Mouse (Mus musculus) urinary bladder, postnatal 14 days (tissue): ENCODE data around the gene Bag3.

Experiments used
- DNase-seq: peaks from one replicate; pipeline ENCODE4 v3.0.0; 2021; ENCODE audit warnings: low spot score

Gene Bag3

DNA sequence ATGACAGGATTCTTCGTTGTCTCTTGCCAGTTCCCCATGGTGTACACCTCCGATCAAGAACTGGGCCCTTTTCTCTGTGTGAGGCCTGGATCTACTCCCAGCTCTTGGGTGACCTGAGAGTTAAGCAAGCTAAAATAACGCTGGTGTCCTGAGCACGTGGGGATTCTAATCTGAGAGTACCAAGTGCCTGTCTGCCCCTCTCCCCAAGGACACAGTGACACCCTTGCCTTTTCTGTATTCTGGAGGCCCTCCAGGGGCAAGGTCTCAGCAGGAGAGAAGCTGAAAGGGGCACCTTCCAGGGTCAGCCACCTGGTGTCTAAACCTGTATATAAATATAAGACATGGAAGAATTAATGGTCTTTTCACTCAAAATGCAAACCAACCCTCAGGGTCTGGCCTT is 14.3 kb downstream of the Bag3 start:
- no peak for DNase-seq

DNA sequence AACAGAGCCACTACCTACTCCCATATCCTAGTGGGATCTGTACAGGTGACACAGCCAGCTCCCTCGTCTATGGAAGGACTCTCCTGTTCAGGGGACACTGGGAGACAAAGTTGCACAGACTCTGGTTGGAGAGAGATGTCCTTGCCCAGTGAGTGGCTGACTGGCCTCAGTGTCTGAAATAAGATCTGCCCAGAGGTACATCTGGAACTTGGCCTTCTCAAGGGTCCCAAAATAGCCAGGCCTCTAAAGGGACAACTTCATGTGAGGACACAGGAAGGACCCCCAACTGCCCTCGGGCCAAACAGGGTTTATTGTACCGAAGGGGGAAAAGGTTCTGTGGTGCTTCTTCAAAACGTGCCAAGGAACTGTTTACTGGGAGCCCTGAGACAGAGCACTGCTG is 14.8 kb downstream of the Bag3 start:
- DNase-seq = no peak

DNA sequence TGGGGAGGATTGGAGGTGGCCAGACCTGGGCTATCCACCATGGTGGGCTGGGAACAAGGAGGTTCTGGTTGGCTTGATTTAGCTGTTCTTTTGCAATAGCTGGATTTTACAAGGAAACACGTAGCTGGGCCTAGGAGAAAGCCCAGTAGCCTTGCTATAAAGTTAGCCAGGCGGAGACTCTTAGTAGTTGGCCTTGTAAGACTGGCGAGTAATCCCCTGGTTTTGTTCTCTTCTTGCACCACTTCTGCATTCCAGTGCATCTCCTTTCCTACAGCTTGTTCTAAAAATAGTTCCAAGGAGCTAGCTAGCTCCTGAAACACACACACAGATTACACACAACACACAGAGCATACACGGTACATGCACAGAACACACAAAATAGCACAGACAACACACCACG is 15.4 kb downstream of the Bag3 start:
- no peak for DNase-seq

DNA sequence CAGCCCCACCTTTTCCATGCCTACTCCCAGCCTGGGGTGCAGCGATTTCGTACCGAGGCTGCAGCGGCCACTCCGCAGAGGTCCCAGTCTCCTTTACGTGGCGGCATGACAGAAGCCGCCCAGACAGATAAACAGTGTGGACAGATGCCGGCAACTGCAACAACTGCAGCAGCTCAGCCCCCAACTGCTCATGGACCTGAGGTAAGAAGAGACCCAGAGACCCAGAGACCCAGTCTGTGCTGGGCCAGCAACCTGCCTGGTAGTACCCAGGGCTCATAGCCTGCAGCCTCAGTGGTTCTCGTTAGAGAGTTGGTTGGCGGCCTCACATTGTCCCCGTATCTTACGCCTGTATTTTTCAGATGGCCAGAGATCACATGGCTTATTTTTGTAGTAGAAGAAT is 16.7 kb downstream of the Bag3 start:
- DNase-seq = no peak

DNA sequence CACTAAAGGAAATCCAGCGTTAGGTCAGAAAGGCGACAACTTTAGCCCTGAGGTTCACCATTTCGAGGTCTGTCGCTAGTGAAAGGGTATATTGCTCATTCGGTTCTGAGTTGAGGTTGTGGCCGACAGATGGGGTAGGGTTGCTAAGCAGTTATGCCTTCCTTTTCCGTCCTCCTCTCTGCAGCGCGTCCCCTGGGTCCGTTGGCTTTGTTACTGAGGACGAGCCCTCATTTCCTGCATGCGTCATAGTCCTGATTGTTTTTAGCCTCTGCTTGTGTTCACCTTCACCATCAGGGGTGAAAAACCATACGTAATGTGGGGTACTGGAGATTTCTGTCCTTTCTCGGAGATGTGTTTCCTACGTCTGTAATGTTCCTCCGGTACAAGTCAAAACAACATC is 17.3 kb downstream of the Bag3 start:
- no peak for DNase-seq

DNA sequence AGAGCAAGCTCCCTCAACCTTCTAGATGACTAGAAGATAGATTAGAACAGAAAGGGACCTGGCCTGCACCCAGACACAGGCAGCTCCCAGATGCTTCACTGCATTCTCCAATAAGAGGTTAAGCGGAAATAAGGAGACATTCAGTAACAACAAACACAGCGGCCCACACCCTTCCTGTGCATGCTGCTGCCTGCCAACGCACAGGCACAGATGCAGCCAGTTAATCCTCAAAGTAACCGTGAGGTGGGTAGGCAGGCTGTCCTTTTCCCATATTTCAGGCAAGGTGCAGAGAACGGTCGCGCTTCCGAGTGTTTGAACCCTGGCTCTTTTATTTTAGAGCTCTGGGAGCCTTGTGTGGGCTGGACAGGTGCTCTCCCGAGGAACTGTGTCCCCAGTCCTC is 17.8 kb downstream of the Bag3 start:
- DNase-seq = peak; percentile 65

DNA sequence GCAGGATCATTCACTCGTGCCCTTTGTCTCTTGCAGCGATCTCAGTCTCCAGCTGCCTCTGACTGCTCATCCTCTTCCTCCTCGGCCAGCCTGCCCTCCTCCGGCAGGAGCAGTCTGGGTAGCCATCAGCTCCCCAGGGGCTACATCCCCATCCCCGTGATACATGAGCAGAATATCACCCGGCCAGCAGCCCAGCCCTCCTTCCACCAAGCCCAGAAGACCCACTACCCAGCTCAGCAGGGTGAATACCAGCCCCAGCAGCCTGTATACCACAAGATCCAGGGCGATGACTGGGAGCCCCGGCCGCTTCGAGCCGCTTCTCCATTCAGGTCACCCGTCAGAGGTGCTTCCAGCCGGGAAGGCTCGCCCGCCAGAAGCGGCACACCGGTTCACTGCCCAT is 18.4 kb downstream of the Bag3 start:
- DNase-seq = no peak

DNA sequence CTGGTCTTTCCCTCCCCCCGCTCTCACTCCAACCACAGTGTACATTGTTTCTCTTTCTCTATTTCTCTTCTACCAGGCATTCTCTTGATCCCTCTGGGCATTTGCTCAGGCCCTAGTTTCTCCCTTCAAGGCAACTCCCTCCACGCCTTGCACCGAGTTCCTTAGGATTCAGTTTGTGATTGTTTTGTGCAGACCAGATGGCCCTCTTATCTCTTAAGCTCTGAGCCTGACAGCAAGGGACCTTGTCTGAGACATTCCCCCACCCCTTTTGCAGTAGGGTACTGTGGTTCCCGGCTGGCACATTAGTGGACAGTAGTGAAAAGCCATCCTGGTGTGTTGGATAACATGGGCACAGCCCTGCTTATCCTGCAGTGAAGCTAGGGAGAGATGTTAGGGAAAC is 19.1 kb downstream of the Bag3 start:
- no peak for DNase-seq

DNA sequence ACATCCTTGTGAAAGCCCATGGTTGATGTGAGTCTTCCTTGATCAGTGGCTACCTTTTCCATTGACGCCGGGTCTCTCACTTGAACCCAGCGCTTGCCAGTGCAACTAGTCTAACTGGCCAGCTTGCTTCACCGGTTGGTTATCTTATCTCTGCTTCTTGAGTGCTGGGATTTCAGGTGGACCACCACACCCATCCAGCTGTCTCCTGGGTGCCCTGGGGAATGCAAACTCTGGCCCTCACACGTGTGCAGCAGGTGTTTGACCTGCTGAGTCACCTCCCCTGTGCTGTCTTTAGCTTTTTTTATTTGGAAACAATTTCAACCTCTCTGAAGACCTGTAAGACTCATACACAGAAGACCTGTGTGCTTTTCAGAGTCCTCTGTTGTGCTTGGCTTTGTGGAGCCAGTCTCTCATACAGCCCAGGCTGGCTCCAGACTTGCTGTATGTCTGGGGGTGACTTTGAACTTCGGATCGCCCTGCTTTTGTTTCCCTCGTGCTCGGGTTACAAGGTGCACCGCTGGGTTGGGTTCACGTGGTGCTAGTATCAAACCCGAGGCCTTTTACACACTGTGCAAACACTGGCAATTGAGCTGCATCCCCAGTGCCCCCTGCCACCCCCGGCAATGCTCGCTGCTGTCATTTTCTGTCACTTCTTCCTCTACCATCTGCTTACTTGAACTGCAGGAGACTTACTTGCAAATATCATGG is 19.9 kb downstream of the Bag3 start:
- DNase-seq = peak; percentile 37

DNA sequence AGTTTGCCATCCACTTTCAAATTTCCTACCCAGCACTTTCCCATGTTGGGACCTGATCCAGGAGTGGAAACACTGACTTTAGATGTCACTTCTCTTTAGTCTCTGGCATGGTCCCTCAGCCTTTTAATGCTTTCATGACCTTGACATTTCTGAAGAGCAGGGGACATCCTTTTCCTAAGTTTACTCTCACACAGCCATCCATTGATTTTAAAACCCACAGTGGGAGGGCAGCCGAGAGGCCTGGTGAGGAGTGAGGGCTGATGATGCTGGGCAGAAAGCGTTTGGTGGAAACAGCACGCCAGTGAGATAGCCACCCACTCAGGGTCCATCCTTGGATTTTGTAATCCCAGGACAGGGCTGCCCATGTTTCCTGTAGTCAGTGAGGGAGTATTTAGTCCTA is 20.5 kb downstream of the Bag3 start:
- DNase-seq = no peak

DNA sequence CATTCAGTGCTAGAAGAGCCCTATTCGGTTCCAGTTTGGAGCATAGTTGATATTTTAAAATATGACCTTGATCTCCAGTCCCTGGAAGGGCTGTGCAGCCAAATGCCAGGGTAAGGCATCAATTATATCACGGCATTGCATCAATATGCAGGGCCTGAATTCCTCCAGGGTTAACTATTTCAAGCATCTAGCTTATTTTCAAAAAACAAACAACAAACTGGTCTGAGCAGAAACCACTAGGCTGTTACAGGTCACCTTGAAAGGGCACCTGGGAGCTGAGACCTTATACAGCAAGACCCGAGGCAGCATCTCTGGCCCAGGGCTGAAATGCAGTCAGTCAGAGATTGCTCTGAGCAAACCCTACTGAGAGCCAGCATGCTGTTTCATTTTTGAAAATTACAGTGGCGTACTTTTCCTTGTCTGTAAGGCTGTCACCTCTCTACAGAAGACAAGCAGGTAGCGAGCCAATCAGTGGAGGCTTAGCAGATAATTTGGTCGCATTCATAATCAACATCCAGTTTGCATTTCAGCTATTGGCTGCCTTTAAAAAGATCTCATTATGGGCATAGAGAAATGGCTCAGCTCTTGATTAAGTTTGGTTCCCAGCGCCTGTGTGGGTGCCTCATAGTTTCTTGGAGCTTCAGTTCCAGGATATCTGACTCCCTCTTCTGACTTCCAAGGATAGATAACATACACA is 21.3 kb downstream of the Bag3 start:
- no peak for DNase-seq

DNA sequence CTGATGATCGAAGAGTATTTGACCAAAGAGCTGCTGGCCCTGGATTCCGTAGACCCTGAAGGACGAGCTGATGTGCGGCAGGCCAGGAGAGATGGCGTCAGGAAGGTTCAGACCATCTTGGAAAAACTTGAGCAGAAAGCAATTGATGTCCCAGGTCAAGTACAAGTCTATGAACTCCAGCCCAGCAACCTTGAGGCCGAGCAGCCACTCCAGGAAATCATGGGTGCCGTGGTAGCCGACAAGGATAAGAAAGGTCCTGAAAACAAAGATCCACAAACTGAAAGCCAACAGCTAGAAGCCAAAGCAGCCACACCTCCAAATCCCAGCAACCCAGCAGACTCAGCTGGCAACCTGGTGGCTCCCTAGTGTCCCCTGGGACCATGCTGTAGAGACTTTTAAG is 22.6 kb downstream of the Bag3 start:
- DNase-seq = no peak

DNA sequence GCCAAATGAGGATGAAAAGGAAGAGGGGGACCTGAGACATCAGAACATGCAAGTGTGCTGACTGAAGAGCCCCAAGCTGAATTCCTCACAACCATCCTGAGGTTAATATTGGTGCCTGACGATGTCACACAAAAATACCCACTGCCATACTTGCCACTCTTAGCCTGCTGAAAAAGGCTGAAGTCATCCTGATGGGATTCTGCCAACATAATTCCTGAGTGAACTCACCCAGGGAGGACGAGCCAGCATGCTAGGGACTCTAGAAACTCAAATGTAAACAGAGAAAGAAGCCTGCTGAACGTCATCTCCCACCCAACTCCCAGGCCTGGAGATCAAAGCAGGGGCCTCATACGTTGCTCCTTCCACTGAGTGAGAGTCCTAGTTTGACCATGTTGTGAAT is 25.7 kb downstream of the Bag3 start:
- DNase-seq = no peak

DNA sequence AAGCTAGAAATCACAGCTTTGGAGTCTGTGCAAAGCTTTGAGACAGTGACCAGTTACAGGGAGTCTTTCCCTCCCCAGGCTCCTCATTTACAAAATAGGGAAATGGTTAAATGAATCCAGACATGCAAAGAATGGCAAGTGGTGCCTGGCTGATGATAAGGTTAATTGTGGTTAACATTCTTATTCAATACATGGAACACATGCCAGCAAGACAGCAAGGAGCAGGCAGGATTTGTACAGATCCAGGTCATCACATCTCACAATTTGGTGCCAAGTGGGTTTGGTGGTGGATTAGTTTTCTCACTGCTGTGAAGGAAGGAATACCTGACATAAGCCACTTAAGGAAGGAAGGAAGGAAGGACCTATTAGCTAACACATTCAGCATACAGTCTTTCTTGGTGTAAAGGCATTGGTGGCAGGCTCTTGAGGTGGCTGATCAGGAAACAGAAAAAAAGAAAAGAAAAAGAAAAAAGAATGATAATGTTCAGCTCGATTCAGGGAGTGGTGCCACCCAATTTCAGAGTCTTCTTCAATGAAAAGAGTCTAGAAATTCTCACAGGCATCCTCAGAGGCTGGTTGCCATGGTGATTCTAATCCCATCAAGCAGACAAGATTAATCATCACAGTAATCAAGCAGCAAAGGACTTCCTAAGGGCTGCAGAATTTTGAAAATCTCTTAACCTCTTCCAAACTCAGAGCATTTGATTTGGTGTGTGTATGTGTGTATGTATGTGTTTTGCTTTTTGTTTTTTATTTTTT is 27.1 kb downstream of the Bag3 start:
- DNase-seq = no peak

DNA sequence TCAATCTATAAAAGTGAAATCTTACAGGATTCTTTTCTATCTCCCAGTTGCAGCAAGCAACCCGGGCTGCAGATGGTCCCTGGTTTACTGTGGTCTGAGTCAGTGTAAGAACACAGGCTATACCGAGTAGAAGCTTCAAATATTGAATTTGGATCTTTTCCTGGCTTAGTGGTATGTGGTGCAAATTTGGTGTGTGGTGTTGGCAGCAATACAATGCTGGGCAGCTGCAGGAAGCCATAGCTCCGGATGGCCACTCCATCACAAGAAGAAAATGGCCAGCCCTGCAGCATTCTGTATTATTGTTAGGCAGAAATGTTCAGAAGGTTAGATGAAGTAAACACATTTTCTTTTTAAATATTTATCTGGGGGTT is 27.7 kb downstream of the Bag3 start:
- DNase-seq = no peak

DNA sequence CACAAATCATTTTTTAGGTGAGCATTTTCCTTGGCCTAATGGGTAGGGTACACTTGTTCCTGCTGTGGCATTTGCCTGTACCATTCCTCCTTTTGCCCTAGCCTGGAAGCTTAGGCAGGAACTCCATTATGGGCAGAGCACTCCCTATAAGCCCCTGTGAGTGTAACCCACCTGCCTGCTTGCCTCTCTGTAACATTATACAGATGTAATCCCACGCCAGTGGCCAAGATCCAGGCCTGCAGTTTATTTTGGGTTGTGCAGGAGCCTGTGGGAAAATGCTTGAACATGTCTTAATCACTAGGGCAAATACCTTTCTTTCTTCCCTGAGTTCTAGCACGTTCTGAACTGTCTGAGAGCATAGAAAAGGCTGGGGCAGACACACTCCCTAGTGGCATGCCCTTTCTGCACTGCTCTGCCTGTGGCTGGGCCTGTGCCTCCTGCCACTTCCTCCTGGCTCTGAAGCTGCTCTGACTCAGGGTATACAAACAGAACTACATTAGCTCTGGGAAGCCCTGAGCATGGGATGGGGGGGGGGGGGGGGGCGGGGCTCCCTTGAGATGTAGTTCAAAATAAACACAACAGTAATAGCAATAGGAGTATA is 29.8 kb downstream of the Bag3 start:
- peak; percentile 53 for DNase-seq

DNA sequence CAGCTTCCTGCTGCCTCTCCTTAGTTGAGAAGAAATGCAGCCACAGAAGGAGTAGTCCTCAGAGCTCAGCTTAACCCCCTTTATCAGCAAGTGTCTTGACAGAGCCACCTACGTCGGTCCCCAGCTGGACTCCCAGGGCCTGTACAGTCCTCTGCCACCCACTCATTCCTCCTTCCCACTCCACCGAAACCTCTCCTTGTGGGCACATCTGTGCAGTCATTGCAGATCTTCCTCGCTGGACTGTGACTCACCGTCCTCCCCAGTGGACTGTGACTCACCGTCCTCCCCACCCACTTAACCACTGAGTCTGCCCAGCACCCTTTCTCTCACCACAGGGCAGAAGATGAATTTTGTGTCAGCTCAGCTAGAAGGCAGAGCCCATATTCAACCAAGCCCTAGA is 31.1 kb downstream of the Bag3 start:
- peak; percentile 46 for DNase-seq

DNA sequence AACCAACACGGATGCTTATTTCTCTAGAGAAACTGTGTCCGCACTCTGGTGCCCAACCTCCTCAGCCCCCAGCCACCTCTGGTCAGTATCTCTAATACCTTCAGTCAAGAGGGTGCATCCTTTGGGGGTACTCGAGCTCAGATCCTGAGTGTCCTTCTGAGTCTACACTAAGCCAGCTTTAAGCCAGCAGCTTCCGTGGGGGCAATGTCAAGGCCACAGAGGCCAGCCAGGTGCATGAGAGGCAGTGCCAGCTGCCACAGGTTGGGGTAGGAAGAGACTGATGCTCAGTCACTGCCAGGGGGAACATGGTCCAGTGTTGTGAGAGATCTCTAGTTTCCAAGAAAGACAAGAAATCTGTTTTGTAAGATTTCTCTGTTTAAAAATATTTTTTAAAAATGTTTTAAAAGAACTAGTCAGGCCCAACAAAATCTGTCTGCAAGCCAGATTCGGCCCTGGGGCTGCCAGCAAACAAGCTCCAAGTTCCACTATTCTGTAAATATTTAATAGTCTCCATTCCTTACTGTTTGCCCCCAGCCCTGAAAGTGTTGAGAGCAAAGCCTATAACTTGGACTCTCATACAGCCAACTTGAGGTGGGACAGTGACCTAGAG is 31.8 kb downstream of the Bag3 start:
- no peak for DNase-seq

DNA sequence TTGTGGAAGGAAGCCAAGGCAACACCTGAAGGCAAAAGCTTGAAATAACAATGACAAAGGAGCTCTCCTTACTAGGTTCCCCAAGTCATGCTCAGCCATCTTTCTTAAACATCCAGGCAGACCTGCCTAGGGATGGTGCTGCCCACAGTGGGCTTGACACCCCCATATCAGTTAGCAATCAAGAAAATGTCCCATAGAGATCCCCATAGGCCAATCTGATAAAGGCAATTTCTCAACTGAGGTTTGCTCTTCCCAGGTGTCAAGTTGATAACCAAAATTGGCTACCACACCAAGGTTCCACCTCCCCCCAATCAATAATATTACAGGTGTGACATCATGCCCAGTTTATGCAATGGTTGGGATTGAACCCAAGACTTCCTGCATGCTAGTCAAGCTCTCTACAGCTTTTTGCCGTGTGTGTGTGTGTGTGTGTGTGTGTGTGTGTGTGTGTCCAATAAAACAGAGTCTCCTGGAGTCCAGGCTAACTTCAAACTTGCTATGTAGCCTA is 33.6 kb downstream of the Bag3 start:
- DNase-seq = no peak

DNA sequence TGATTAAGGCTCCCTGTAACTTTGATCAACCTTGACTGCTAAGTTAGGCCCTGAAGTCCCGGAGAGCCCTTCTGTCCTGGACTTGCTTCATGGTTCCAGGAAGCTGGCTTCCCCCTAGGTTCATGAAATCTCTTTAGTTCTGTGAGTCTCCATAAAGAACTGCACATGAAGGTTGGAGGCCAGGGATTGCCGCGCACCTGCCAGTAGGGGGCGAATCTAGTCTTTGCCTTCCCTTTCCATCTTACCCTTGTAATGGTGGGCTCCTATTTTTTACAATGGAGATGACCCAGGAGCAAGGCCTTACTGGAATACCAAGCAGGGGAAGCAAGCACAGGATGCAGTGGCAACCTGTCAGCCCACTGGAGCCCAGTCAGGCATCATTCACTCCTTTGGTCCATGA is 40.0 kb downstream of the Bag3 start:
- no peak for DNase-seq

DNA sequence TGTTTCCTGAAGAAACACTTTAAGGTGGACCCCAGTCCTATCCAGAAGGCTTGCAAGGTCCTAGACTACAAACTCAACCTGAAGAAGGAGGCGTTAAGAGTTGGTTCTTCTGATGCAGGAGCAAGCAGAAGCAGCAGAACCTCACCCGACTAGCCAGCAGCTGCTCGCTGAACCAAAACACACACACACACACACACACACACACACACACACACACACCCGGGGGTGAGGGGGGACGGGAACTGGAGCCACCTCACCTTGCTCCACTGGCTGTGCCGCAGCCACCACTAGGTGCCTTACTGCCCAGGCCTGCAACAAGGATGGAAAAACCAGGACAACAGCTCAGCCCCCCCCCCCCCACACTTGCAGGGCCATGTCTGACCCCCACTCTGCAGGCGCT is 42.9 kb downstream of the Bag3 start:
- no peak for DNase-seq

DNA sequence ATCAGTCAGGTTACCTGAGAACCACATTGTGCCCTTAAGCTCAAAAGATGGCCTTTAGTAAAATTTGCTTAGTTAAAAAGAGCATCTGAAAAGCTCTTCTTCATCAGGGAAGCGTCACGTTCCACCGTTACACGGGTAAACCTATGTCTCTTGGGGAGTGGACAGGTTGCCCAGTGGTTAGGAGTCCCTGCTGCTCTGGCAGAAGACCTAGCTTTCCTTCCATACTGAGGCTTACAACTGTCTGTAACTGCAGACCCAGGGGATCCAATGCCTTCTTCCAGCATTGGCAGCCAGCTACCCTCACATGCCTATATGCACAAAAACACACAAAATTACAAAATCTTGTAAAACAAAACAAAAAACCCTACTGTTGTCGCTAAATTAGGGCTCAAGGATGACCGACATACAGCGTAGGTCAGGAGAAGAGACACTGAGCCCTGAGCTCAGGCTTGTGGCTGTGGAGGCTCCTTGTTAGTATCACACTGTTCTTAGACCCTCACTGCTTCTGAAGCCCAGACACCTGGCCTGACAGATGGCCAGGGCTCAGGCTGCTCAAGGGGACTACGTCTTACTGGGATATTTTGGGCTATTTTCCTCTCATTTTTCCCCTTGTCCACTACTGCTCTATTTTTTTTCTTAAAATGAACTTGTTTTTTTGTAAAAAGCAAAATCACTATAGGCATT is 44.3 kb downstream of the Bag3 start:
- DNase-seq = no peak
